Mouse (Mus musculus): ENCODE results near the gene Lamtor3. TPM values are rescaled to one million over a fixed set of nuclear protein-coding genes. Genes with fewer than 3 reads are reported as not detected.

Gene Lamtor3
- 52.9 TPM for total RNA-seq (2023)

GRCm38 (mm10) chr3:137918172-137918931, at the start of gene Lamtor3:
Lamtor3 (plus strand) TSS chr3:137918506.

Other genes with a start within 250 kb of the Lamtor3 start
- not detected for gene Gm21962, start 247.0 kb upstream of the Lamtor3 start, total RNA-seq (2023)
- 164 TPM for gene H2afz, start 54.0 kb upstream of the Lamtor3 start, total RNA-seq (2023)
- 4.1 TPM for gene Dnajb14, start 50.8 kb upstream of the Lamtor3 start, total RNA-seq (2023)
- gene Dapp1, start 63.0 kb downstream of the Lamtor3 start, total RNA-seq (2023) = 43.2 TPM
- not detected for gene 1110002E22Rik, start 146.5 kb downstream of the Lamtor3 start, total RNA-seq (2023)
- not detected for gene Gm5105, start 148.9 kb downstream of the Lamtor3 start, total RNA-seq (2023)
- 7.3 TPM for gene Trmt10a, start 224.9 kb downstream of the Lamtor3 start, total RNA-seq (2023)
- 3.0 TPM for gene Mttp, start 226.5 kb downstream of the Lamtor3 start, total RNA-seq (2023)

All from CD8-positive naive resting alpha-beta T cell, adult 57 days (primary cell).